Mouse (Mus musculus) hindbrain, embryonic 13.5 days (tissue): ENCODE measurements around the gene Plcxd2. TPM values are rescaled to one million over a fixed set of nuclear protein-coding genes. Genes with fewer than 3 reads are reported as not detected.
A peak's percentile ranks its signal among the peaks of the same experiment; 100 is the strongest.

ENCODE experiments used
- ATAC-seq: fragments of 200-750 bp; cut with Nextera tagmentation; 2 replicates; pipeline ENCODE4 v1.8.0; 2017; ENCODE audit warnings: moderate TSS enrichment; ENCODE audit not compliant: low FRiP score
- H3K27ac ChIP-seq: fragments of 300-500 bp; sonication (generic); 2 replicates; pipeline ENCODE4 v1.5.1; 2015; ENCODE audit warnings: inconsistent platforms, mild to moderate bottlenecking, moderate library complexity
- H3K27me3 ChIP-seq: fragments of 300-500 bp; sonication (generic); 2 replicates; pipeline ENCODE4 v1.6.1; 2015; ENCODE audit warnings: mild to moderate bottlenecking, inconsistent platforms
- H3K36me3 ChIP-seq: fragments of 300-500 bp; sonication (generic); 2 replicates; pipeline ENCODE4 v1.6.1; 2015; ENCODE audit warnings: mild to moderate bottlenecking, inconsistent platforms
- H3K4me1 ChIP-seq: fragments of 300-500 bp; sonication (generic); replicated peaks from 2 replicates; pipeline ENCODE4 v1.6.1; 2015; ENCODE audit warnings: inconsistent platforms
- H3K4me2 ChIP-seq: fragments of 300-500 bp; sonication (generic); 2 replicates; pipeline ENCODE4 v1.6.1; 2015; ENCODE audit warnings: inconsistent platforms, mild to moderate bottlenecking, moderate library complexity
- H3K4me3 ChIP-seq: fragments of 300-500 bp; sonication (generic); 2 replicates; pipeline ENCODE4 v1.5.1; 2015; ENCODE audit warnings: mild to moderate bottlenecking, inconsistent platforms
- H3K9ac ChIP-seq: fragments of 300-500 bp; sonication (generic); 2 replicates; pipeline ENCODE4 v1.6.1; 2015; ENCODE audit warnings: mild to moderate bottlenecking, inconsistent platforms
- H3K9me3 ChIP-seq: fragments of 300-500 bp; sonication (generic); 2 replicates; pipeline ENCODE4 v1.6.1; 2016; ENCODE audit warnings: inconsistent platforms
- WGBS: fragments of 180-500 bp; shearing (Covaris S2); methylation state at CpG from one replicate; pipeline ENCODE4 v1.1.7; 2015; 5-methylcytosine and 5-hydroxymethylcytosine counted together
- polyA plus RNA-seq: library from polyadenylated mRNA; unstranded; fragments of >200 nt; fragmentation: Nextera tagmentation; extraction: Ambion mirVana; gene quantifications from 2 replicates; pipeline ENCODE4 v1.2.1, GENCODE M21; 2015

Plcxd2 gene
- polyA plus RNA-seq, 1 experiment from 2014 or later, result 7.9 TPM

GRCm38 (mm10) chr16:45952035-45952434, 58.0 kb downstream of the Plcxd2 start:
- no peak overlapping the region for H3K4me3 ChIP-seq
- no peak overlapping the region for H3K27ac ChIP-seq
- H3K9me3 ChIP-seq, result no peaks in the 10 kb centered on the region
- H3K4me2 ChIP-seq, result no peak overlapping the region
- H3K27me3 ChIP-seq, result no peaks in the 10 kb centered on the region
- WGBS, result 91% methylated on average over 2 of the region's 2 CpGs
- H3K4me1 ChIP-seq, result no peaks in the 10 kb centered on the region
- no peak for ATAC-seq
- H3K36me3 ChIP-seq, result no peaks in the 10 kb centered on the region
- H3K9ac ChIP-seq, result no peak overlapping the region

- no peak for ATAC-seq
- Histone ChIP-seq H3K27me3 (no peaks in the 10 kb centered on the region), H3K27ac (no peak overlapping the region), H3K9me3 (no peaks in the 10 kb centered on the region), H3K36me3 (no peaks in the 10 kb centered on the region), H3K9ac (no peak overlapping the region), H3K4me2 (no peak overlapping the region), H3K4me3 (no peak overlapping the region), H3K4me1 (no peaks in the 10 kb centered on the region)
- 96% methylated on average over 2 of the region's 2 CpGs for WGBS
These were observed 63.7 kb downstream of the Plcxd2 start for GRCm38 (mm10) chr16:45946335-45946734.

GRCm38 (mm10) chr16:45945649-45946048, 64.4 kb downstream of the Plcxd2 start:
- no peak overlapping the region for H3K27ac ChIP-seq
- WGBS, result 89% methylated on average over 5 of the region's 5 CpGs
- H3K9ac ChIP-seq, result no peak overlapping the region
- H3K27me3 ChIP-seq, result no peaks in the 10 kb centered on the region
- H3K4me3 ChIP-seq, result no peak overlapping the region
- H3K9me3 ChIP-seq, result no peaks in the 10 kb centered on the region
- no peaks in the 10 kb centered on the region for H3K36me3 ChIP-seq
- H3K4me2 ChIP-seq, result no peak overlapping the region
- H3K4me1 ChIP-seq, result no peaks in the 10 kb centered on the region
- ATAC-seq, result no peak

- H3K4me2 ChIP-seq, result no peak overlapping the region
- no peak for ATAC-seq
- no peak overlapping the region for H3K27ac ChIP-seq
These were observed 64.8 kb downstream of the Plcxd2 start for GRCm38 (mm10) chr16:45945174-45945631.

GRCm38 (mm10) chr16:45942169-45942891, 67.7 kb downstream of the Plcxd2 start:
- Histone ChIP-seq H3K9me3 (no peaks in the 10 kb centered on the region), H3K9ac (no peak overlapping the region), H3K4me2 (no peak overlapping the region), H3K36me3 (no peaks in the 10 kb centered on the region), H3K27ac (no peak overlapping the region), H3K4me3 (no peak overlapping the region), H3K4me1 (no peaks in the 10 kb centered on the region), H3K27me3 (no peaks in the 10 kb centered on the region)
- no peak for ATAC-seq
- 90% methylated on average over 8 of the region's 8 CpGs for WGBS

More at GRCm38 (mm10) chr16:45945174-45945631, 64.8 kb downstream of the Plcxd2 start:
- no peaks in the 10 kb centered on the region for H3K4me1 ChIP-seq
- no peaks in the 10 kb centered on the region for H3K36me3 ChIP-seq
- no peak overlapping the region for H3K9ac ChIP-seq
- no peak overlapping the region for H3K4me3 ChIP-seq
- WGBS, result 56% methylated on average over 11 of the region's 11 CpGs
- H3K27me3 ChIP-seq, result no peaks in the 10 kb centered on the region
- H3K9me3 ChIP-seq, result no peaks in the 10 kb centered on the region

- no peak overlapping the region for H3K27ac ChIP-seq
- H3K36me3 ChIP-seq, result no peaks in the 10 kb centered on the region
- H3K4me1 ChIP-seq, result peaks cover 10% of the 10 kb centered on the region; the same call in 1 of the 2 replicates
- no peak overlapping the region for H3K9ac ChIP-seq
- no peaks in the 10 kb centered on the region for H3K9me3 ChIP-seq
- WGBS, result 82% methylated on average over 2 of the region's 2 CpGs
- ATAC-seq, result no peak
- H3K27me3 ChIP-seq, result no peaks in the 10 kb centered on the region
- H3K4me3 ChIP-seq, result no peak overlapping the region
- H3K4me2 ChIP-seq, result no peak overlapping the region
These were observed 69.3 kb downstream of the Plcxd2 start for GRCm38 (mm10) chr16:45940701-45941100.

GRCm38 (mm10) chr16:45939436-45939835, 70.6 kb downstream of the Plcxd2 start:
- WGBS, result 96% methylated on average over 3 of the region's 3 CpGs
- Histone ChIP-seq H3K9ac (no peak overlapping the region), H3K9me3 (no peaks in the 10 kb centered on the region), H3K4me1 (peaks cover 14% of the 10 kb centered on the region), H3K36me3 (no peaks in the 10 kb centered on the region), H3K4me3 (no peak overlapping the region), H3K27ac (no peak overlapping the region), H3K4me2 (no peak overlapping the region), H3K27me3 (no peaks in the 10 kb centered on the region)
- no peak for ATAC-seq

- 63% methylated on average over 2 of the region's 2 CpGs for WGBS
- Histone ChIP-seq H3K4me3 (no peak overlapping the region), H3K4me2 (no peak overlapping the region), H3K36me3 (no peaks in the 10 kb centered on the region), H3K9me3 (no peaks in the 10 kb centered on the region), H3K27me3 (no peaks in the 10 kb centered on the region), H3K27ac (no peak overlapping the region), H3K9ac (no peak overlapping the region), H3K4me1 (peaks cover 14% of the 10 kb centered on the region)
- ATAC-seq, result no peak
These were observed 72.6 kb downstream of the Plcxd2 start for GRCm38 (mm10) chr16:45937381-45937780.

- no peak for ATAC-seq
- H3K4me1 ChIP-seq, result peaks cover 14% of the 10 kb centered on the region
- no peak overlapping the region for H3K9ac ChIP-seq
- no peak overlapping the region for H3K4me2 ChIP-seq
- H3K9me3 ChIP-seq, result no peaks in the 10 kb centered on the region
- 0 out of 2 replicates have a peak overlapping the region, but pooled peaks have one; percentile 6 for H3K27ac ChIP-seq
- H3K36me3 ChIP-seq, result no peaks in the 10 kb centered on the region
- WGBS, result 44% methylated on average over 2 of the region's 2 CpGs
- no peaks in the 10 kb centered on the region for H3K27me3 ChIP-seq
- no peak overlapping the region for H3K4me3 ChIP-seq
These were observed 73.5 kb downstream of the Plcxd2 start for GRCm38 (mm10) chr16:45936521-45936920.

- Histone ChIP-seq H3K9ac (no peak overlapping the region), H3K4me2 (no peak overlapping the region), H3K27me3 (no peaks in the 10 kb centered on the region), H3K4me1 (peaks cover 14% of the 10 kb centered on the region), H3K4me3 (no peak overlapping the region), H3K9me3 (no peaks in the 10 kb centered on the region), H3K36me3 (no peaks in the 10 kb centered on the region), H3K27ac (peak overlapping the region; percentile 6; the same call in 1 of the 2 replicates)
- 81% methylated on average over 3 of the region's 3 CpGs for WGBS
- ATAC-seq, result peak; percentile 57; the same call in 1 of the 2 replicates
These were observed 74.0 kb downstream of the Plcxd2 start for GRCm38 (mm10) chr16:45935956-45936483.

- H3K9ac ChIP-seq, result no peak overlapping the region
- no peaks in the 10 kb centered on the region for H3K36me3 ChIP-seq
- H3K27me3 ChIP-seq, result no peaks in the 10 kb centered on the region
- ATAC-seq, result peak; percentile 66; the same call in 1 of the 2 replicates
- 57% methylated on average over 2 of the region's 2 CpGs for WGBS
- H3K27ac ChIP-seq, result no peak overlapping the region
- H3K9me3 ChIP-seq, result no peaks in the 10 kb centered on the region
- H3K4me3 ChIP-seq, result no peak overlapping the region
- H3K4me1 ChIP-seq, result peaks cover 14% of the 10 kb centered on the region
- H3K4me2 ChIP-seq, result no peak overlapping the region
These were observed 75.2 kb downstream of the Plcxd2 start for GRCm38 (mm10) chr16:45934721-45935407.

GRCm38 (mm10) chr16:45930308-45930707, 79.7 kb downstream of the Plcxd2 start:
- H3K9me3 ChIP-seq, result no peaks in the 10 kb centered on the region
- no peak overlapping the region for H3K4me3 ChIP-seq
- no peak overlapping the region for H3K27ac ChIP-seq
- no peak overlapping the region for H3K4me2 ChIP-seq
- peaks cover 5% of the 10 kb centered on the region; the same call in 1 of the 2 replicates for H3K4me1 ChIP-seq
- no peak overlapping the region for H3K9ac ChIP-seq
- no peak for ATAC-seq
- 90% methylated on average over 3 of the region's 3 CpGs for WGBS
- no peaks in the 10 kb centered on the region for H3K27me3 ChIP-seq
- no peaks in the 10 kb centered on the region for H3K36me3 ChIP-seq
